Mouse (Mus musculus) heart, adult 2 months (tissue): ENCODE results near the gene Hspb11. TPM values are rescaled to one million over a fixed set of nuclear protein-coding genes. Genes with fewer than 3 reads are reported as not detected.

Experiments used
- DNase-seq, 2 experiments: peaks; one replicate each; pipeline ENCODE4 v3.0.0; 2021
- H3K27ac ChIP-seq: fragments of 200-600 bp; 2 replicates; pipeline ENCODE4 v1.8.1; 2022
- H3K27me3 ChIP-seq: fragments of 200-500 bp; 2 replicates; pipeline ENCODE4 v1.6.1; 2012; ENCODE audit warnings: mild to moderate bottlenecking, low read length, inconsistent platforms, mixed read lengths; ENCODE audit not compliant: control insufficient read depth, insufficient read depth
- H3K36me3 ChIP-seq: fragments of 200-500 bp; 2 replicates; pipeline ENCODE4 v1.6.1; 2012; ENCODE audit warnings: low read length, inconsistent platforms; ENCODE audit not compliant: control insufficient read depth, insufficient read depth
- H3K4me1 ChIP-seq: fragments of 200-500 bp; 2 replicates; pipeline ENCODE4 v1.6.1; 2011; ENCODE audit warnings: low read length; ENCODE audit not compliant: control insufficient read depth, insufficient read depth
- H3K4me3 ChIP-seq: fragments of 200-600 bp; 2 replicates; pipeline ENCODE4 v1.8.1; 2022
- H3K79me2 ChIP-seq: fragments of 200-500 bp; replicated peaks from 2 replicates; pipeline ENCODE4 v1.6.1; 2012; ENCODE audit warnings: mild to moderate bottlenecking, inconsistent platforms, low read length, moderate library complexity, mixed read lengths; ENCODE audit not compliant: control insufficient read depth, insufficient read depth
- H3K9ac ChIP-seq: fragments of 200-500 bp; 2 replicates; pipeline ENCODE4 v1.6.1; 2012; ENCODE audit warnings: low read depth, mild to moderate bottlenecking, control low read depth, inconsistent platforms, low read length, mixed read lengths
- CTCF ChIP-seq: fragments of 200-600 bp; IDR thresholded peaks from 2 replicates; pipeline ENCODE4 v1.8.1; 2022; ENCODE audit warnings: antibody characterized with exemption, mild to moderate bottlenecking, moderate library complexity
- EP300 ChIP-seq: fragments of 200-500 bp; IDR thresholded peaks from 2 replicates; pipeline ENCODE4 v1.6.1; 2011; ENCODE audit warnings: low read depth, low read length, control low read depth; ENCODE audit not compliant: insufficient read depth
- POLR2A ChIP-seq: fragments of 200-500 bp; IDR thresholded peaks from 2 replicates; pipeline ENCODE4 v1.6.1; 2011; ENCODE audit warnings: mild to moderate bottlenecking, low read depth, low read length, control low read depth; ENCODE audit not compliant: insufficient read depth
- WGBS: fragments of 180-500 bp; shearing (Covaris S2); methylation state at CpG from one replicate; pipeline ENCODE4 v1.1.7; 2018; 5-methylcytosine and 5-hydroxymethylcytosine counted together
- intact Hi-C: fragments of 180-260 bp; cut with DNase I; formaldehyde crosslinking; loops from one replicate; pipeline ENCODE4 v1.15.1; 2025
- long read RNA-seq: library from polyadenylated mRNA; stranded (forward); transcript quantifications from one replicate; pipeline ENCODE4 v2.0.0, GENCODE M21; 2021
- polyA plus RNA-seq: library from polyadenylated mRNA; depleted of rRNA; stranded (reverse); fragments of >200 nt; gene quantifications from 2 replicates; pipeline ENCODE4 v1.2.3, GENCODE M21; 2012; rRNA removed
- total RNA-seq, 2 experiments: library from RNA; stranded (reverse); gene quantifications; 2 replicates each; pipeline ENCODE4 v1.2.3; 2021

The Hspb11 gene
- 10 to 100 TPM in 1 of 2 experiments, 1 to 10 TPM in 1; 9.4 to 11.3 TPM for total RNA-seq
- 2.3 and 3.9 TPM in 2 replicates for polyA plus RNA-seq
- long read RNA-seq, transcript Hspb11-202 (6 exons, 607 nt) = major isoform, 7 of 9 reads
- long read RNA-seq, partial matches to known transcripts = 0 of 9 reads
- long read RNA-seq, other reads (novel, unspliced or antisense) = 0 of 9 reads

DNA sequence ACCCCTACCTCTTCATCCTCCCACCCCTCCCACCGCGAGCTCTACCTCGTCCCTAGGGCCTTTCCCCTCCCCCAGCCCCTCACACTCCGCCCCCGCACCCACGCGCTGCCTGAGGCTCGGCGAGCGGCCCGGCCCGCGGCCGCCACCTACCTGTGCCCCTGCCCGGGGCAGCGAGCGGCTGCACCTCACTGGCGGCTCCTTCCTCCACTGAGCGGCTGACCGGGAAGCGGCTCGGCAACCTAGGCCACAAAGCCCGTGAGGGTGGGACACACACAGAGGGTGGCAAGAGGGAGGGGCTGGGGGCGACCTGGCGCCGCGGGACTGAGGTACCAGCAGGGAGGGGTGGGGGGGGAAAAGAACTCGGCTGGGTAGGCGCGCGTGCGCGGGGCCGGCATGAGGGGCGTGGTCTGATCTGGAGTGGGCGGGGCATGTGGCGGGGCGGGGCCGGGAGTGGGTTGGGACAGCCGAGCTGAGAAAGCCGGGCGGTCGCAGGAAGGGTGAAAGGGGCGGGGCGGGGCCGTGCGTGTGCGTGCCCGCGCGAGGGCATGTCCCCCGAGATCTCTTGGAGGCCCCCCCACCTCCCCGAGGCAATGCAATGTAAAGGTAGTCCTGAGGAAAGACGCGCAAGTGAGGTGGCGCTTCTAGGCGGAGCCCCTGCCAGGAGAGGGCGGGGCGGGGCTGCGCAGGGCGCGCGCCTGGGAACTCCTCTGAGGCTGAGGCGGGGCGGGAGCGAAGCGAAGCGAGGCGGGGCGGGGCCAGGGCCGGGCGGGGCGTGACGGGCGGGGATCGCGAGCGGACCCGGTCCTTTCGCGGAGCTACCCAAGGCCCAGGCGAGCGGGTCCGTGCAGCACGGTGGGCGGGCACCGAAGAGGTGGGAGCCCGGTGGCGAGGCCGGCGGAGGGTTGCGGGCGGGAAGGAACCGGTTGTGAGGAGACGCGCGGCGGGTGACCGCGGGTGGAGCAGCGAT, at the start of gene Hspb11, which contains the start of gene Lrrc42:
Hspb11 (plus strand) TSS at position 469 of the 967 bp plus-strand sequence.
Lrrc42 (minus strand) TSS at position 408 of the 967 bp plus-strand sequence.
- Histone ChIP-seq H3K4me1 (peaks cover 2% of the 10 kb centered on the region; the same call in 1 of the 2 replicates), H3K4me3 (peak within 1 kb of the TSS; percentile 64), H3K9ac (peak within 1 kb of the TSS; percentile 93), H3K27me3 (no peaks in the 10 kb centered on the region), H3K27ac (peak within 1 kb of the TSS; percentile 85), H3K36me3 (no peaks in the 10 kb centered on the region), H3K79me2 (no peaks in the 10 kb centered on the region)
- DNase-seq = peak; percentile 93 to 96
- intact Hi-C loops = loop anchor here (1.0 to 10.0 kb wide), 5 partner anchors 61 to 631 kb away; partner anchors contain the start of genes 0610037L13Rik, Ndc1, Tceanc2 and Tmem59
- WGBS = 1% methylated on average over 95 of the region's 101 CpGs
- peak; percentile 59 for TF ChIP-seq POLR2A
- TF ChIP-seq CTCF = peak; percentile 53
- no peak for TF ChIP-seq EP300

DNA sequence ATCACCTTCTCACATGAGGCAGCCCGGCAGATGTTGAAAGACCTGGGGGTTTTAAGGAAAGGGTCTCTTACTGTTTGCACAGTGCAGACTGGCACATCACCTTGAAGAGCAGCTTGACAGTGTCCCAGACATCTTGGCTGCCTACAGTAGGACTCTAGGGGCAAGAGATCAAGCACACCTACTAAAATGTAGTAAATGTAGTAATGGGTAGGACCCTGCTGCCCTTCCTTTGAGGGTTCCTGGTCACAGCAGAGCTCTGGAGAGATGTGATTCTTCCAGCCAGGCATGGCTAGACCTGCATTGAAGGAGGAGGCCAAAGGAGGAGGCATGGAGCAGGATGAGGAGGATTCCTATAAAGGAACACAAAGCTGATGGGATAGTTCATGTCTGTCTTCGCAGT, 46.4 kb upstream of the Hspb11 start:
- H3K9ac ChIP-seq = no peak overlapping the region
- H3K36me3 ChIP-seq = no peaks in the 10 kb centered on the region; the same call in 1 of the 2 replicates
- intact Hi-C loops = no loop called here
- H3K79me2 ChIP-seq = no peaks in the 10 kb centered on the region
- no peaks in the 10 kb centered on the region for H3K27me3 ChIP-seq
- TF ChIP-seq POLR2A = no peak
- no peak for TF ChIP-seq EP300
- TF ChIP-seq CTCF = no peak
- DNase-seq = no peak
- H3K27ac ChIP-seq = no peak overlapping the region
- no peak overlapping the region for H3K4me3 ChIP-seq
- H3K4me1 ChIP-seq = no peaks in the 10 kb centered on the region
- 96% methylated on average over 2 of the region's 2 CpGs for WGBS

- no peak for DNase-seq
- Histone ChIP-seq H3K9ac (no peak within 1 kb of the TSS), H3K27ac (no peak within 1 kb of the TSS), H3K27me3 (no peaks in the 10 kb centered on the region), H3K36me3 (no peaks in the 10 kb centered on the region), H3K4me1 (no peaks in the 10 kb centered on the region), H3K4me3 (no peak within 1 kb of the TSS), H3K79me2 (no peaks in the 10 kb centered on the region)
- no peak for TF ChIP-seq CTCF
- TF ChIP-seq POLR2A = no peak
- no peak for TF ChIP-seq EP300
- 90% methylated on average over 3 of the region's 3 CpGs for WGBS
- intact Hi-C loops = no loop called here
Measured at GRCm38 (mm10) chr4:107208880-107209279, 44.5 kb upstream of the Hspb11 start, which contains the start of gene Ldlrad1. Ldlrad1 (plus strand) TSS chr4:107209180.

DNA sequence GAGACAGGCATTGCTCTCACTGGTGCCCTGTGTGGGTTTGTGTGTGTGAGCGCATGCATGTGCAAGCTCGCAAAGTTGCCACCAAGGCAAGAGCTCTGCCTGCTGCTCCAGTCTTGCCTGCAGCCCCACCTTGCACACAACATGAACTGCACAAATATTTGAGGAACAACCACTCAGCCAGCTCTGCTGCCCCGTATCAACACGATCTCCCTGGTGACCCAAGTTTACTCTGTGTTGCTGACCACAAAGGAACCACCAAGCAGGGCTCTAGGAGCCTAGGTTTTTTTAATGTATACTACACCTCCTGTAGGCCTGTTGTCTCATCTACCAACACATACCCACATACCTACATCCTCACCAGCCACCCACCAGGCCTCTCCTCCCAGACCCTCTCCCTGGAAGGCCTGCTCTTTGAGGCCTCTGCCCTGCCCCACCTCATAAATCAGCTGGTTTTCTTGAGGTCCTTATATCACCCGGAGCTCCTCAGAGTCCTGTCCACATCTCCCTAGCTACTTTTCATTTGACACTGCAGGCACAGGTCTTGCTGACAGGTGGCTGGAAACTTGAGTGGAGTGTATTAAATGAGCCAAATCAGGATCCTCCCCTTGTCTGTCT, 42.8 kb upstream of the Hspb11 start:
- no peak overlapping the region for H3K4me3 ChIP-seq
- no peak for TF ChIP-seq POLR2A
- no peak for TF ChIP-seq CTCF
- TF ChIP-seq EP300 = no peak
- no peaks in the 10 kb centered on the region for H3K79me2 ChIP-seq
- H3K36me3 ChIP-seq = no peaks in the 10 kb centered on the region
- intact Hi-C loops = no loop called here
- 73% methylated on average over 5 of the region's 5 CpGs for WGBS
- no peak for DNase-seq
- no peaks in the 10 kb centered on the region for H3K27me3 ChIP-seq
- H3K4me1 ChIP-seq = no peaks in the 10 kb centered on the region
- H3K27ac ChIP-seq = no peak overlapping the region
- no peak overlapping the region for H3K9ac ChIP-seq

DNA sequence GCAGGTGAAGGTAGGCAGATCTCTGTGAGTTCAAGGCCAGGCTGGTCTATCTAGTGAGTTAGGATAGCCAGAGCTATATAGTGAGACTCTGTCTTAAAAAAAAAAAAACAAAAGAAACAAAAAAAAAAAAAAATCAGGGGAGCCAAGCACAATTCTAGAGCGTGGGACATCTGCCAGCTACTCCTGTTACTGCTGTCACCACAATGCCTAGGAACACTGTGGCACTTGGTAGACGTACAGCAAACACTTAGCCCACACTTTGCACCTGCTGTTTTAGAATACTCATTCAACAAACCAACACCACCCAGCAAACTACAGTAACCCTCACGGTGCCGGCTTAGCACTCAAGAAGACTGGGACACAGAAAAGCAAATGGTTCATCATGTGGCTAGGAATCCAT, 41.9 kb upstream of the Hspb11 start:
- no peaks in the 10 kb centered on the region for H3K4me1 ChIP-seq
- H3K9ac ChIP-seq = no peak overlapping the region
- no peak overlapping the region for H3K4me3 ChIP-seq
- H3K27ac ChIP-seq = no peak overlapping the region
- intact Hi-C loops = no loop called here
- H3K79me2 ChIP-seq = no peaks in the 10 kb centered on the region
- WGBS = 61% methylated on average over 4 of the region's 4 CpGs
- no peak for DNase-seq
- no peak for TF ChIP-seq POLR2A
- no peak for TF ChIP-seq CTCF
- no peak for TF ChIP-seq EP300
- no peaks in the 10 kb centered on the region for H3K36me3 ChIP-seq
- H3K27me3 ChIP-seq = no peaks in the 10 kb centered on the region
